Mouse (Mus musculus) heart, adult 2 months (tissue): ENCODE data around the gene Gm21693. TPM values are rescaled to one million over a fixed set of nuclear protein-coding genes. Genes with fewer than 3 reads are reported as not detected.
"Not testable (repeated sequence)": the region's sequence is repeated elsewhere in the genome, so short reads cannot be mapped to it uniquely, and the experiment has no call there.

Experiments used
- DNase-seq, 2 experiments: peaks; one replicate each; pipeline ENCODE4 v3.0.0; 2021
- H3K27ac ChIP-seq: fragments of 200-600 bp; 2 replicates; pipeline ENCODE4 v1.8.1; 2022
- H3K27me3 ChIP-seq: fragments of 200-500 bp; 2 replicates; pipeline ENCODE4 v1.6.1; 2012; ENCODE audit warnings: mild to moderate bottlenecking, low read length, inconsistent platforms, mixed read lengths; ENCODE audit not compliant: control insufficient read depth, insufficient read depth
- H3K36me3 ChIP-seq: fragments of 200-500 bp; 2 replicates; pipeline ENCODE4 v1.6.1; 2012; ENCODE audit warnings: low read length, inconsistent platforms; ENCODE audit not compliant: control insufficient read depth, insufficient read depth
- H3K4me1 ChIP-seq: fragments of 200-500 bp; 2 replicates; pipeline ENCODE4 v1.6.1; 2011; ENCODE audit warnings: low read length; ENCODE audit not compliant: control insufficient read depth, insufficient read depth
- H3K4me3 ChIP-seq: fragments of 200-600 bp; 2 replicates; pipeline ENCODE4 v1.8.1; 2022
- H3K79me2 ChIP-seq: fragments of 200-500 bp; replicated peaks from 2 replicates; pipeline ENCODE4 v1.6.1; 2012; ENCODE audit warnings: mild to moderate bottlenecking, inconsistent platforms, low read length, moderate library complexity, mixed read lengths; ENCODE audit not compliant: control insufficient read depth, insufficient read depth
- H3K9ac ChIP-seq: fragments of 200-500 bp; 2 replicates; pipeline ENCODE4 v1.6.1; 2012; ENCODE audit warnings: low read depth, mild to moderate bottlenecking, control low read depth, inconsistent platforms, low read length, mixed read lengths
- WGBS: fragments of 180-500 bp; shearing (Covaris S2); methylation state at CpG from one replicate; pipeline ENCODE4 v1.1.7; 2018; 5-methylcytosine and 5-hydroxymethylcytosine counted together
- intact Hi-C: fragments of 180-260 bp; cut with DNase I; formaldehyde crosslinking; loops from one replicate; pipeline ENCODE4 v1.15.1; 2025
- long read RNA-seq: library from polyadenylated mRNA; stranded (forward); transcript quantifications from one replicate; pipeline ENCODE4 v2.0.0, GENCODE M21; 2021
- polyA plus RNA-seq: library from polyadenylated mRNA; depleted of rRNA; stranded (reverse); fragments of >200 nt; gene quantifications from 2 replicates; pipeline ENCODE4 v1.2.3, GENCODE M21; 2012; rRNA removed
- total RNA-seq, 2 experiments: library from RNA; stranded (reverse); gene quantifications; 2 replicates each; pipeline ENCODE4 v1.2.3; 2021

Gene Gm21693
- total RNA-seq: not detected
- not detected in 2 replicates for polyA plus RNA-seq
- long read RNA-seq: 0 reads

DNA sequence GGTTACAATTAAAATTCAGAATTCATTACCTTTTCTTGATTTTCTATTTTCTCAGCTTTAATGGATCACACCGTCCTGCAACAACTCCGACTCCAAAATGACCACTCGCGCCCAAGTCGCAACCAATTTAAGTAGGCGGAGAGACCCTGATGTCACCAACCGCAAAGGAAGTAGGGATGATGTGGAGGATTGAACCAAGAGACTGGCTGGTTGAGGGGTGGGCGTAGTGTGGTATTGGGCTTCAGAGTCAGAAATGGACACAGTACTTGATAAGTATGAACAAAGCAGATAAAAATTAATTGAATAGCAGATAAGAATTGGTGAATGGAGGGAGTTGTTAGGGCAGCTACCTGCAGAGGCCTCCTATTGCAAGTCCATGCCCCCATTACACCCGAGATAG lies at the start of gene Gm21693:
TSS of gene Gm21693 (minus strand) at position 101 of the 400 bp plus-strand sequence.
- H3K27ac ChIP-seq, DNase-seq, H3K4me1 ChIP-seq, H3K9ac ChIP-seq, intact Hi-C loops, H3K4me3 ChIP-seq, H3K27me3 ChIP-seq, H3K79me2 ChIP-seq, H3K36me3 ChIP-seq: not testable (repeated sequence)
- no CpG with 5 or more reads among the region's 9 CpGs for WGBS

DNA sequence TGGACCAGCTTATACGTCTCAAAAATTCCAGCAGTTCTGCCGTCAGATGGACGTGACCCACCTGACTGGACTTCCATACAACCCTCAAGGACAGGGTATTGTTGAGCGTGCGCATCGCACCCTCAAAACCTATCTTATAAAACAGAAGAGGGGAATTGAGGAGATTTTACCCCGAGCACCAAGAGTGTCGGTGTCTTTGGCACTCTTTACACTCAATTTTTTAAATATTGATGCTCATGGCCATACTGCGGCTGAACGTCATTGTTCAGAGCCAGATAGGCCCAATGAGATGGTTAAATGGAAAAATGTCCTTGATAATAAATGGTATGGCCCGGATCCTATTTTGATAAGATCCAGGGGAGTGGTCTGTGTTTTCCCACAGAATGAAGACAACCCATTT lies 4.5 kb downstream of the Gm21693 start:
- H3K4me1 ChIP-seq, H3K36me3 ChIP-seq, H3K27ac ChIP-seq, H3K27me3 ChIP-seq, H3K4me3 ChIP-seq, H3K9ac ChIP-seq, H3K79me2 ChIP-seq, intact Hi-C loops: not testable (repeated sequence)
- WGBS: no CpG with 5 or more reads among the region's 11 CpGs
- DNase-seq: peak in 1 of 2 experiments; percentile 7

DNA sequence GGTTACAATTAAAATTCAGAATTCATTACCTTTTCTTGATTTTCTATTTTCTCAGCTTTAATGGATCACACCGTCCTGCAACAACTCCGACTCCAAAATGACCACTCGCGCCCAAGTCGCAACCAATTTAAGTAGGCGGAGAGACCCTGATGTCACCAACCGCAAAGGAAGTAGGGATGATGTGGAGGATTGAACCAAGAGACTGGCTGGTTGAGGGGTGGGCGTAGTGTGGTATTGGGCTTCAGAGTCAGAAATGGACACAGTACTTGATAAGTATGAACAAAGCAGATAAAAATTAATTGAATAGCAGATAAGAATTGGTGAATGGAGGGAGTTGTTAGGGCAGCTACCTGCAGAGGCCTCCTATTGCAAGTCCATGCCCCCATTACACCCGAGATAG lies 38.8 kb downstream of the Gm21693 start, which contains the start of gene Gm21677:
TSS of gene Gm21677 (minus strand) at position 101 of the 400 bp plus-strand sequence.
- H3K27me3 ChIP-seq, H3K4me1 ChIP-seq, H3K36me3 ChIP-seq, H3K79me2 ChIP-seq, H3K9ac ChIP-seq, H3K4me3 ChIP-seq, H3K27ac ChIP-seq, DNase-seq, intact Hi-C loops: not testable (repeated sequence)
- WGBS: no CpG with 5 or more reads among the region's 9 CpGs

Other genes with a start within 250 kb of the Gm21693 start
- gene Gm21677, start 38.9 kb downstream of the Gm21693 start, total RNA-seq: not detected
- gene Gm21677, start 38.9 kb downstream of the Gm21693 start, polyA plus RNA-seq: not detected in 2 replicates
- gene Gm21704, start 64.8 kb upstream of the Gm21693 start, total RNA-seq: not detected
- not detected in 2 replicates for gene Gm21704, start 64.8 kb upstream of the Gm21693 start, polyA plus RNA-seq
- not detected for gene Gm21708, start 64.8 kb upstream of the Gm21693 start, total RNA-seq
- not detected in 2 replicates for gene Gm21708, start 64.8 kb upstream of the Gm21693 start, polyA plus RNA-seq